In the genomic region with DNA sequence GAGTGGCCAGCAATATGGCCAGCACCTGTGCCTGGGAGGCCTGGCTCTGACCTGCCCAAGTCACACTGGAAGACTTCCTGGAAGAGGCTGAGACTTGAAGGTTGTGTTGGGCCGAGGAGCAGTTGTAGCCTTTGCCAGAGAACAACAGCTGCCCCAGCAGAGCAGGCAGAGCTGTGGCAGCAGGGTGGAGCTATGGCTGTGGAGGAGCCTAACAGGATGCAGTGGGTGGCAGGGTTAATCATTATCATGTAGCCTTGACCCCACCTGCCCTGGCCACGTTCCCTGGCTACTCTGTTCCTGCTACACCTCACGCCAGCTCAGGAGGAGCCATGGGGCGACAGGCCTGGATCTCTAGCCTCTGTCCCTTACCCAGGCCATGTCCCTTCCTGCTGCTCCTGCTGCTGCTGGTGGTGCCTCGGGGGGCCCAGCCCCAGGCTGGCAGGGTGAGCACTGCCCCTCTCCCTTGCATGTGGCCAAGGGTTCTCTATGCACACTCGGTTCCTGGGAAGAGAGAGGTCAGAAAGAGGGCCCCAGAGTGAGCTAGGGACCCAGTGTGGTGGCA, we compare ENCODE assay signal across 12 mouse cellular contexts. TPM values are rescaled to one million over a fixed set of nuclear protein-coding genes. Genes with fewer than 3 reads are reported as not detected.
A peak's percentile ranks its signal among the peaks of the same experiment; 100 is the strongest.
DNase-seq lines count a peak whose midpoint lies in the region; ATAC-seq and TF ChIP-seq lines count a peak whose summit lies in the region.
"Had no signal": no experiment of that assay in that cellular context is flagged by ENCODE, and none has a peak within 500 bp of the region (broad histone marks: within the 10 kb centered on the region; RNA-seq: fewer than 3 reads in every experiment).

A gene (plus strand): TSS at position 242 of the 562 bp plus-strand sequence.

- WGBS in heart, adult 2 months: 31% methylated on average over 6 of the region's 6 CpGs
- 28% methylated on average over 6 of the region's 6 CpGs for WGBS in lung, postnatal 0 days

- H3K4me3 ChIP-seq in heart, adult 2 months: no peak within 1 kb of the TSS
- H3K4me3 ChIP-seq in lung, postnatal 0 days (ENCODE audit: low read depth, low read length): no peak within 1 kb of the TSS
- H3K4me3 ChIP-seq: embryonic facial prominence, embryonic 15.5 days had no signal

- H3K36me3 ChIP-seq in heart, adult 2 months (ENCODE audit: control insufficient read depth, insufficient read depth, low read length): no peaks in the 10 kb centered on the region
- no peaks in the 10 kb centered on the region for H3K36me3 ChIP-seq in lung, postnatal 0 days (ENCODE audit: insufficient read depth, low read length)
- H3K36me3 ChIP-seq: embryonic facial prominence, embryonic 15.5 days had no signal

- H3K9ac ChIP-seq in heart, adult 2 months (ENCODE audit: low read depth, low read length): peak within 1 kb of the TSS; percentile 19; the same call in 1 of the 2 replicates
- no peak within 1 kb of the TSS for H3K9ac ChIP-seq in lung, postnatal 0 days (replicated peaks; ENCODE audit: low read depth)
- H3K9ac ChIP-seq: embryonic facial prominence, embryonic 15.5 days had no signal

- no peak for TF ChIP-seq EP300 in heart, adult 2 months (IDR thresholded peaks at IDR 0.05; ENCODE audit: insufficient read depth, low read depth, low read length)
- no peak for TF ChIP-seq EP300 in lung, postnatal 0 days (IDR thresholded peaks at IDR 0.05)

- no peaks in the 10 kb centered on the region for H3K27me3 ChIP-seq in heart, adult 2 months (ENCODE audit: control insufficient read depth, insufficient read depth, low read length)
- no peaks in the 10 kb centered on the region for H3K27me3 ChIP-seq in lung, postnatal 0 days (replicated peaks; ENCODE audit: insufficient read depth, low read length)
- H3K27me3 ChIP-seq: embryonic facial prominence, embryonic 15.5 days had no signal

- no peak for TF ChIP-seq POLR2A in heart, adult 2 months (IDR thresholded peaks at IDR 0.05; ENCODE audit: insufficient read depth, low read depth, low read length)

- TF ChIP-seq CTCF in heart, adult 2 months (IDR thresholded peaks at IDR 0.05): no peak
- no peak for TF ChIP-seq CTCF in lung, postnatal 0 days (IDR thresholded peaks at IDR 0.05)

- no peaks in the 10 kb centered on the region for H3K79me2 ChIP-seq in heart, adult 2 months (replicated peaks; ENCODE audit: control insufficient read depth, insufficient read depth, low read length)

- H3K27ac ChIP-seq in heart, adult 2 months: no peak within 1 kb of the TSS
- H3K27ac ChIP-seq in lung, postnatal 0 days (ENCODE audit: low read length): no peak within 1 kb of the TSS
- H3K27ac ChIP-seq: embryonic facial prominence, embryonic 15.5 days had no signal

- H3K9me3 ChIP-seq in lung, postnatal 0 days (ENCODE audit: low read length): no peaks in the 10 kb centered on the region
- H3K9me3 ChIP-seq: embryonic facial prominence, embryonic 15.5 days had no signal

- H3K4me1 ChIP-seq in heart, adult 2 months (ENCODE audit: control insufficient read depth, insufficient read depth, low read length): no peaks in the 10 kb centered on the region; the same call in 1 of the 2 replicates
- no peaks in the 10 kb centered on the region for H3K4me1 ChIP-seq in lung, postnatal 0 days (ENCODE audit: insufficient read depth, low read depth, low read length)

- intact Hi-C loops in heart, adult 2 months (cut with DNase I): loop anchor here (10.0 kb wide), 1 partner anchor 377 kb away; a partner anchor contains a TSS

- H3K4me2 ChIP-seq in lung, postnatal 0 days (replicated peaks; ENCODE audit: low read depth, low read length): no peak within 1 kb of the TSS
- H3K4me2 ChIP-seq: embryonic facial prominence, embryonic 15.5 days; midbrain, embryonic 11.5 days had no signal

- DNase-seq in heart, adult 2 months: no peak
- no peak for DNase-seq in heart, adult 9 months (ENCODE audit: low spot score in 2 of 2)
- DNase-seq in kidney, postnatal 14 days: peak; percentile 91
- DNase-seq in lung, postnatal 0 days (ENCODE audit: low spot score): peak; percentile 37
- DNase-seq in cerebellum, adult 11-12 months: no peak
- DNase-seq in layer of hippocampus, postnatal 25 days (ENCODE audit: extremely low spot score in 1 of 2, low spot score in 1 of 2): no peak
- no peak for DNase-seq in retina, embryonic 14.5 days (ENCODE audit: low spot score)
- DNase-seq: cerebellum, adult 11 months; heart, postnatal 10 days had no signal

- 0 out of 2 replicates have a peak, but pooled peaks have one; percentile 6 for ATAC-seq in common myeloid progenitor, adult 5-6 weeks (replicated peaks; ENCODE audit: low read depth, poor library complexity, severe bottlenecking)
- peak; percentile 20; the same call in 1 of the 2 replicates for ATAC-seq in lung, postnatal 0 days

RNA-seq across cellular contexts. Expression of the gene that starts here (rescaled TPM):
- under 1 TPM; 0.47 to 0.96 TPM for total RNA-seq in heart, adult 2 months (2021)
- polyA plus RNA-seq in heart, adult 2 months (2012; rRNA removed): 0.94 and 1.3 TPM in 2 replicates
- 0.18 and 1.1 TPM in 2 replicates for total RNA-seq in common myeloid progenitor, adult 5-6 weeks (2017)
- polyA plus RNA-seq in lung, postnatal 0 days (2015; fragmentation: Nextera tagmentation; extraction: Ambion mirVana): 0.73 and 0.82 TPM in 2 replicates
- total RNA-seq in layer of hippocampus, postnatal 25 days (2021): under 1 TPM; 0.64 to 0.80 TPM

Comparison
In these comparisons a context has a peak if more than half of its experiments do, and no peak if none do; other contexts are left out.
1. Peak in DNase-seq and ATAC-seq in lung, postnatal 0 days; RNA of the gene not detected or under 1 TPM.